Mouse (Mus musculus): ENCODE measurements around the gene Elovl2. TPM values are rescaled to one million over a fixed set of nuclear protein-coding genes. Genes with fewer than 3 reads are reported as not detected.

Elovl2 gene
- total and polyA plus RNA-seq, 2 experiments from 2014 or later, result 31.5 to 34.1 TPM

GRCm38 (mm10) chr13:41153146-41153545, 67.1 kb downstream of the Elovl2 start:
- H3K4me1 ChIP-seq (ENCODE audit: insufficient read depth, low read length), result no peaks in the 10 kb centered on the region
- no peak overlapping the region for H3K27ac ChIP-seq (ENCODE audit: low read depth, low read length)
- no peak overlapping the region for H3K9ac ChIP-seq (replicated peaks; ENCODE audit: low read length, poor library complexity, severe bottlenecking)
- H3K4me3 ChIP-seq (ENCODE audit: low read depth, low read length), result no peak overlapping the region
- H3K9me3 ChIP-seq (ENCODE audit: low read length), result no peaks in the 10 kb centered on the region
- no peak overlapping the region for H3K4me2 ChIP-seq (ENCODE audit: low read depth, low read length, poor library complexity, severe bottlenecking)
- no peak for TF ChIP-seq CTCF (IDR thresholded peaks at IDR 0.05)
- no peaks in the 10 kb centered on the region for H3K27me3 ChIP-seq (ENCODE audit: insufficient read depth, low read length)
- DNase-seq (ENCODE audit: low spot score), result no peak
- no peaks in the 10 kb centered on the region for H3K36me3 ChIP-seq (ENCODE audit: insufficient read depth, low read length)
- WGBS, result 89% methylated on average over 11 of the region's 11 CpGs
- no peak for ATAC-seq (ENCODE audit: low FRiP score)

- WGBS, result 81% methylated on average over 10 of the region's 10 CpGs
- H3K9me3 ChIP-seq (ENCODE audit: low read length), result no peaks in the 10 kb centered on the region
- no peak overlapping the region for H3K9ac ChIP-seq (replicated peaks; ENCODE audit: low read length, poor library complexity, severe bottlenecking)
- no peaks in the 10 kb centered on the region for H3K4me1 ChIP-seq (ENCODE audit: insufficient read depth, low read length)
- H3K27ac ChIP-seq (ENCODE audit: low read depth, low read length), result no peak overlapping the region
- no peaks in the 10 kb centered on the region for H3K27me3 ChIP-seq (ENCODE audit: insufficient read depth, low read length)
- H3K4me3 ChIP-seq (ENCODE audit: low read depth, low read length), result no peak overlapping the region
- H3K36me3 ChIP-seq (ENCODE audit: insufficient read depth, low read length), result no peaks in the 10 kb centered on the region
- DNase-seq (ENCODE audit: low spot score), result peak; percentile 30
- ATAC-seq (ENCODE audit: low FRiP score), result no peak
- no peak overlapping the region for H3K4me2 ChIP-seq (ENCODE audit: low read depth, low read length, poor library complexity, severe bottlenecking)
- TF ChIP-seq CTCF (IDR thresholded peaks at IDR 0.05), result peak; percentile 70
Measured at GRCm38 (mm10) chr13:41146271-41146670, 73.9 kb downstream of the Elovl2 start.

- no peak for TF ChIP-seq CTCF (IDR thresholded peaks at IDR 0.05)
- no peaks in the 10 kb centered on the region for H3K27me3 ChIP-seq (ENCODE audit: insufficient read depth, low read length)
- H3K4me3 ChIP-seq (ENCODE audit: low read depth, low read length), result no peak overlapping the region
- H3K4me1 ChIP-seq (ENCODE audit: insufficient read depth, low read length), result no peaks in the 10 kb centered on the region
- no peaks in the 10 kb centered on the region for H3K36me3 ChIP-seq (ENCODE audit: insufficient read depth, low read length)
- no peak overlapping the region for H3K9ac ChIP-seq (replicated peaks; ENCODE audit: low read length, poor library complexity, severe bottlenecking)
- no peak for DNase-seq (ENCODE audit: low spot score)
- 66% methylated on average over 6 of the region's 6 CpGs for WGBS
- no peak overlapping the region for H3K27ac ChIP-seq (ENCODE audit: low read depth, low read length)
- H3K4me2 ChIP-seq (ENCODE audit: low read depth, low read length, poor library complexity, severe bottlenecking), result no peak overlapping the region
- no peak for ATAC-seq (ENCODE audit: low FRiP score)
- no peaks in the 10 kb centered on the region for H3K9me3 ChIP-seq (ENCODE audit: low read length)
Measured at GRCm38 (mm10) chr13:41145433-41145970, 74.7 kb downstream of the Elovl2 start.

GRCm38 (mm10) chr13:41134901-41135300, 85.3 kb downstream of the Elovl2 start:
- ATAC-seq (ENCODE audit: low FRiP score), result no peak
- Histone ChIP-seq H3K9me3 (ENCODE audit: low read length) (no peaks in the 10 kb centered on the region), H3K27me3 (ENCODE audit: insufficient read depth, low read length) (no peaks in the 10 kb centered on the region; the same call in 1 of the 2 replicates), H3K4me3 (ENCODE audit: low read depth, low read length) (no peak overlapping the region), H3K36me3 (ENCODE audit: insufficient read depth, low read length) (no peaks in the 10 kb centered on the region), H3K27ac (ENCODE audit: low read depth, low read length) (no peak overlapping the region), H3K9ac (replicated peaks; ENCODE audit: low read length, poor library complexity, severe bottlenecking) (no peak overlapping the region), H3K4me1 (ENCODE audit: insufficient read depth, low read length) (no peaks in the 10 kb centered on the region), H3K4me2 (ENCODE audit: low read depth, low read length, poor library complexity, severe bottlenecking) (no peak overlapping the region)
- peak; percentile 87 for DNase-seq (ENCODE audit: low spot score)
- WGBS, result 6% methylated on average over 6 of the region's 6 CpGs
- TF ChIP-seq CTCF (IDR thresholded peaks at IDR 0.05), result peak; percentile 86

Other genes starting within 250 kb of the Elovl2 start
- 32.9 and 38.1 TPM in 2 replicates for gene Pak1ip1, start 219.4 kb downstream of the Elovl2 start, total RNA-seq (2014; rRNA removed)
- 42.6 and 43.6 TPM in 2 replicates for gene Pak1ip1, start 219.4 kb downstream of the Elovl2 start, polyA plus RNA-seq (2015; fragmentation: Nextera tagmentation; extraction: Ambion mirVana)
- gene Tmem14c, start 204.1 kb downstream of the Elovl2 start, total RNA-seq (2014; rRNA removed), result 34.3 and 54.6 TPM in 2 replicates
- 112 and 124 TPM in 2 replicates for gene Tmem14c, start 204.1 kb downstream of the Elovl2 start, polyA plus RNA-seq (2015; fragmentation: Nextera tagmentation; extraction: Ambion mirVana)
- 1.1 and 2.3 TPM in 2 replicates for gene Mak, start 140.7 kb downstream of the Elovl2 start, total RNA-seq (2014; rRNA removed)
- 2.1 and 2.2 TPM in 2 replicates for gene Mak, start 140.7 kb downstream of the Elovl2 start, polyA plus RNA-seq (2015; fragmentation: Nextera tagmentation; extraction: Ambion mirVana)
- not detected in 2 replicates for gene Gcm2, start 109.4 kb downstream of the Elovl2 start, total RNA-seq (2014; rRNA removed)
- gene Gcm2, start 109.4 kb downstream of the Elovl2 start, polyA plus RNA-seq (2015; fragmentation: Nextera tagmentation; extraction: Ambion mirVana), result not detected in 2 replicates
- 0.16 TPM in 1 of 2 replicates, not detected in the other for gene Sycp2l, start 106.1 kb downstream of the Elovl2 start, total RNA-seq (2014; rRNA removed)
- gene Sycp2l, start 106.1 kb downstream of the Elovl2 start, polyA plus RNA-seq (2015; fragmentation: Nextera tagmentation; extraction: Ambion mirVana), result not detected in 2 replicates
- gene Smim13, start 29.4 kb upstream of the Elovl2 start, total RNA-seq (2014; rRNA removed), result 46.5 and 59.2 TPM in 2 replicates
- 24.8 and 27.8 TPM in 2 replicates for gene Smim13, start 29.4 kb upstream of the Elovl2 start, polyA plus RNA-seq (2015; fragmentation: Nextera tagmentation; extraction: Ambion mirVana)
- not detected in 2 replicates for gene Gm17364, start 53.6 kb upstream of the Elovl2 start, total RNA-seq (2014; rRNA removed)
- not detected in 2 replicates for gene Gm17364, start 53.6 kb upstream of the Elovl2 start, polyA plus RNA-seq (2015; fragmentation: Nextera tagmentation; extraction: Ambion mirVana)